Mouse (Mus musculus): ENCODE data around the gene Stpg3. TPM values are rescaled to one million over a fixed set of nuclear protein-coding genes. Genes with fewer than 3 reads are reported as not detected.
A peak's percentile ranks its signal among the peaks of the same experiment; 100 is the strongest.

Stpg3 gene
- polyA plus RNA-seq, 1 experiment from 2014 or later: not detected

GRCm38 (mm10) chr2:25217666-25218065 is 3.2 kb upstream of the Stpg3 start:
- DNase-seq (ENCODE audit: low spot score): no peak
- Histone ChIP-seq H3K4me2 (ENCODE audit: low read depth, low read length) (no peak overlapping the region), H3K27ac (replicated peaks; ENCODE audit: low read depth, low read length) (no peak overlapping the region), H3K9ac (replicated peaks; ENCODE audit: low read length) (no peak overlapping the region), H3K36me3 (replicated peaks; ENCODE audit: control insufficient read depth, insufficient read depth, low read depth, low read length) (no peaks in the 10 kb centered on the region), H3K27me3 (ENCODE audit: control insufficient read depth, insufficient read depth, low read length) (no peaks in the 10 kb centered on the region), H3K4me3 (ENCODE audit: low read depth, low read length) (no peak overlapping the region), H3K9me3 (replicated peaks; ENCODE audit: control insufficient read depth, low read length) (no peaks in the 10 kb centered on the region), H3K4me1 (ENCODE audit: control insufficient read depth, insufficient read depth, low read length) (no peaks in the 10 kb centered on the region)
- ATAC-seq (replicated peaks; ENCODE audit: insufficient number of reproducible peaks, low FRiP score, low TSS enrichment, low read depth): no peak
- 55% methylated on average over 2 of the region's 2 CpGs for WGBS

GRCm38 (mm10) chr2:25213266-25213865 is 1.1 kb downstream of the Stpg3 start:
- no peak for ATAC-seq (replicated peaks; ENCODE audit: insufficient number of reproducible peaks, low FRiP score, low TSS enrichment, low read depth)
- Histone ChIP-seq H3K27ac (replicated peaks; ENCODE audit: low read depth, low read length) (no peak overlapping the region), H3K9ac (replicated peaks; ENCODE audit: low read length) (no peak overlapping the region), H3K9me3 (replicated peaks; ENCODE audit: control insufficient read depth, low read length) (no peaks in the 10 kb centered on the region), H3K4me1 (ENCODE audit: control insufficient read depth, insufficient read depth, low read length) (peaks cover 8% of the 10 kb centered on the region), H3K27me3 (ENCODE audit: control insufficient read depth, insufficient read depth, low read length) (no peaks in the 10 kb centered on the region), H3K4me2 (ENCODE audit: low read depth, low read length) (no peak overlapping the region), H3K4me3 (ENCODE audit: low read depth, low read length) (no peak overlapping the region), H3K36me3 (replicated peaks; ENCODE audit: control insufficient read depth, insufficient read depth, low read depth, low read length) (no peaks in the 10 kb centered on the region)
- 72% methylated on average over 23 of the region's 23 CpGs for WGBS
- no peak for DNase-seq (ENCODE audit: low spot score)

GRCm38 (mm10) chr2:25211121-25211670 is 3.2 kb downstream of the Stpg3 start, which contains the start of gene Nelfb:
Nelfb (minus strand) TSS chr2:25211489.
- DNase-seq (ENCODE audit: low spot score) (peak; percentile 94), ATAC-seq (replicated peaks; ENCODE audit: insufficient number of reproducible peaks, low FRiP score, low TSS enrichment, low read depth) (peak; percentile 89)
- Histone ChIP-seq H3K4me3 (ENCODE audit: low read depth, low read length) (peak within 1 kb of the TSS; percentile 82), H3K4me2 (ENCODE audit: low read depth, low read length) (peak within 1 kb of the TSS; percentile 87), H3K4me1 (ENCODE audit: control insufficient read depth, insufficient read depth, low read length) (peaks cover 8% of the 10 kb centered on the region), H3K27me3 (ENCODE audit: control insufficient read depth, insufficient read depth, low read length) (no peaks in the 10 kb centered on the region), H3K9ac (replicated peaks; ENCODE audit: low read length) (peak within 1 kb of the TSS; percentile 91), H3K27ac (replicated peaks; ENCODE audit: low read depth, low read length) (peak within 1 kb of the TSS; percentile 53), H3K9me3 (replicated peaks; ENCODE audit: control insufficient read depth, low read length) (no peaks in the 10 kb centered on the region), H3K36me3 (replicated peaks; ENCODE audit: control insufficient read depth, insufficient read depth, low read depth, low read length) (no peaks in the 10 kb centered on the region)
- WGBS: under 1% methylated on average over 44 of the region's 44 CpGs

- DNase-seq (ENCODE audit: low spot score) (no peak), ATAC-seq (replicated peaks; ENCODE audit: insufficient number of reproducible peaks, low FRiP score, low TSS enrichment, low read depth) (0 out of 2 replicates have a peak, but pooled peaks have one; percentile 10)
- Histone ChIP-seq H3K4me1 (ENCODE audit: control insufficient read depth, insufficient read depth, low read length) (peaks cover 8% of the 10 kb centered on the region), H3K27me3 (ENCODE audit: control insufficient read depth, insufficient read depth, low read length) (no peaks in the 10 kb centered on the region), H3K27ac (replicated peaks; ENCODE audit: low read depth, low read length) (peak overlapping the region; percentile 53), H3K9ac (replicated peaks; ENCODE audit: low read length) (peak overlapping the region; percentile 91), H3K4me2 (ENCODE audit: low read depth, low read length) (peak overlapping the region; percentile 87), H3K9me3 (replicated peaks; ENCODE audit: control insufficient read depth, low read length) (no peaks in the 10 kb centered on the region), H3K4me3 (ENCODE audit: low read depth, low read length) (peak overlapping the region; percentile 82), H3K36me3 (replicated peaks; ENCODE audit: control insufficient read depth, insufficient read depth, low read depth, low read length) (no peaks in the 10 kb centered on the region; the same call in 1 of the 2 replicates)
- WGBS: 1% methylated on average over 24 of the region's 24 CpGs
Observed at GRCm38 (mm10) chr2:25210686-25211085, 3.8 kb downstream of the Stpg3 start.

GRCm38 (mm10) chr2:25207593-25207992 is 6.8 kb downstream of the Stpg3 start:
- DNase-seq (ENCODE audit: low spot score) (no peak), ATAC-seq (replicated peaks; ENCODE audit: insufficient number of reproducible peaks, low FRiP score, low TSS enrichment, low read depth) (no peak)
- peaks cover 9% of the 10 kb centered on the region for H3K36me3 ChIP-seq (replicated peaks; ENCODE audit: control insufficient read depth, insufficient read depth, low read depth, low read length)
- no peak overlapping the region for H3K4me2 ChIP-seq (ENCODE audit: low read depth, low read length)
- no peaks in the 10 kb centered on the region for H3K9me3 ChIP-seq (replicated peaks; ENCODE audit: control insufficient read depth, low read length)
- no peak overlapping the region for H3K9ac ChIP-seq (replicated peaks; ENCODE audit: low read length)
- H3K4me3 ChIP-seq (ENCODE audit: low read depth, low read length): no peak overlapping the region
- 92% methylated on average over 1 of the region's 1 CpGs for WGBS
- H3K27me3 ChIP-seq (ENCODE audit: control insufficient read depth, insufficient read depth, low read length): no peaks in the 10 kb centered on the region
- peaks cover 8% of the 10 kb centered on the region for H3K4me1 ChIP-seq (ENCODE audit: control insufficient read depth, insufficient read depth, low read length)
- no peak overlapping the region for H3K27ac ChIP-seq (replicated peaks; ENCODE audit: low read depth, low read length)

GRCm38 (mm10) chr2:25203631-25204214 is 10.7 kb downstream of the Stpg3 start:
- Histone ChIP-seq H3K4me3 (ENCODE audit: low read depth, low read length) (no peak overlapping the region), H3K4me2 (ENCODE audit: low read depth, low read length) (no peak overlapping the region), H3K36me3 (replicated peaks; ENCODE audit: control insufficient read depth, insufficient read depth, low read depth, low read length) (peaks cover 14% of the 10 kb centered on the region), H3K27me3 (ENCODE audit: control insufficient read depth, insufficient read depth, low read length) (no peaks in the 10 kb centered on the region), H3K4me1 (ENCODE audit: control insufficient read depth, insufficient read depth, low read length) (no peaks in the 10 kb centered on the region), H3K27ac (replicated peaks; ENCODE audit: low read depth, low read length) (no peak overlapping the region), H3K9ac (replicated peaks; ENCODE audit: low read length) (no peak overlapping the region), H3K9me3 (replicated peaks; ENCODE audit: control insufficient read depth, low read length) (no peaks in the 10 kb centered on the region)
- ATAC-seq (replicated peaks; ENCODE audit: insufficient number of reproducible peaks, low FRiP score, low TSS enrichment, low read depth) (no peak), DNase-seq (ENCODE audit: low spot score) (no peak)
- 69% methylated on average over 4 of the region's 4 CpGs for WGBS

GRCm38 (mm10) chr2:25200631-25201030 is 13.8 kb downstream of the Stpg3 start:
- H3K4me1 ChIP-seq (ENCODE audit: control insufficient read depth, insufficient read depth, low read length): no peaks in the 10 kb centered on the region
- H3K4me2 ChIP-seq (ENCODE audit: low read depth, low read length): no peak overlapping the region
- no peak overlapping the region for H3K4me3 ChIP-seq (ENCODE audit: low read depth, low read length)
- no peaks in the 10 kb centered on the region for H3K9me3 ChIP-seq (replicated peaks; ENCODE audit: control insufficient read depth, low read length)
- no peak overlapping the region for H3K9ac ChIP-seq (replicated peaks; ENCODE audit: low read length)
- WGBS: 96% methylated on average over 2 of the region's 2 CpGs
- peaks cover 14% of the 10 kb centered on the region for H3K36me3 ChIP-seq (replicated peaks; ENCODE audit: control insufficient read depth, insufficient read depth, low read depth, low read length)
- DNase-seq (ENCODE audit: low spot score) (no peak), ATAC-seq (replicated peaks; ENCODE audit: insufficient number of reproducible peaks, low FRiP score, low TSS enrichment, low read depth) (no peak)
- H3K27ac ChIP-seq (replicated peaks; ENCODE audit: low read depth, low read length): no peak overlapping the region
- peaks cover 7% of the 10 kb centered on the region for H3K27me3 ChIP-seq (ENCODE audit: control insufficient read depth, insufficient read depth, low read length)

GRCm38 (mm10) chr2:25197946-25198345 is 16.5 kb downstream of the Stpg3 start:
- Histone ChIP-seq H3K4me2 (ENCODE audit: low read depth, low read length) (no peak overlapping the region), H3K27ac (replicated peaks; ENCODE audit: low read depth, low read length) (no peak overlapping the region), H3K9ac (replicated peaks; ENCODE audit: low read length) (no peak overlapping the region), H3K9me3 (replicated peaks; ENCODE audit: control insufficient read depth, low read length) (no peaks in the 10 kb centered on the region), H3K36me3 (replicated peaks; ENCODE audit: control insufficient read depth, insufficient read depth, low read depth, low read length) (peaks cover 7% of the 10 kb centered on the region), H3K4me3 (ENCODE audit: low read depth, low read length) (no peak overlapping the region), H3K4me1 (ENCODE audit: control insufficient read depth, insufficient read depth, low read length) (no peaks in the 10 kb centered on the region; the same call in none of the 2 replicates), H3K27me3 (ENCODE audit: control insufficient read depth, insufficient read depth, low read length) (peaks cover 18% of the 10 kb centered on the region)
- ATAC-seq (replicated peaks; ENCODE audit: insufficient number of reproducible peaks, low FRiP score, low TSS enrichment, low read depth) (no peak), DNase-seq (ENCODE audit: low spot score) (no peak)
